Mouse (Mus musculus) embryo, embryonic 10.5 days (tissue): ENCODE measurements at regions not wholly inside any gene's neighbourhood (a gene's known extent, or its start where the extent isn't known, plus 50 kb on each side); places are given as distances from the start of the nearest gene placed in this dataset.

ENCODE experiments used
- DNase-seq: peaks from one replicate; pipeline ENCODE4 v3.0.0-alpha.2; 2015; ENCODE audit warnings: low spot score

GRCm38 (mm10) chr16:29871395-29871794 is 192.8 kb upstream of the Hes1 start:
- DNase-seq, result no peak

- DNase-seq, result peak; percentile 39
These were observed 188.0 kb upstream of the Hes1 start for GRCm38 (mm10) chr16:29876196-29876595.

GRCm38 (mm10) chr16:29877372-29878123 is 186.6 kb upstream of the Hes1 start:
- DNase-seq, result peak; percentile 38

- DNase-seq, result no peak
These were observed 184.5 kb upstream of the Hes1 start for GRCm38 (mm10) chr16:29879665-29880064.

GRCm38 (mm10) chr16:29881497-29881896 is 182.7 kb upstream of the Hes1 start:
- no peak for DNase-seq

GRCm38 (mm10) chr16:29882226-29882972 is 181.8 kb upstream of the Hes1 start:
- DNase-seq, result peak; percentile 43

- peak; percentile 72 for DNase-seq
These were observed 180.8 kb upstream of the Hes1 start for GRCm38 (mm10) chr16:29883252-29883992.

GRCm38 (mm10) chr16:29884899-29885298 is 179.3 kb upstream of the Hes1 start:
- DNase-seq, result no peak

- no peak for DNase-seq
These were observed 177.4 kb upstream of the Hes1 start for GRCm38 (mm10) chr16:29886755-29887154.

- DNase-seq, result peak; percentile 36
These were observed 174.8 kb upstream of the Hes1 start for GRCm38 (mm10) chr16:29889346-29889745.

- DNase-seq, result no peak
These were observed 172.7 kb upstream of the Hes1 start for GRCm38 (mm10) chr16:29891472-29891871.

- DNase-seq, result peak; percentile 81
These were observed 170.0 kb upstream of the Hes1 start for GRCm38 (mm10) chr16:29893871-29894828.

GRCm38 (mm10) chr16:29896393-29896792 is 167.8 kb upstream of the Hes1 start:
- no peak for DNase-seq

- no peak for DNase-seq
These were observed 160.7 kb upstream of the Hes1 start for GRCm38 (mm10) chr16:29903510-29903909.

GRCm38 (mm10) chr16:29904183-29904775 is 159.9 kb upstream of the Hes1 start:
- no peak for DNase-seq

GRCm38 (mm10) chr16:29907331-29907730 is 156.9 kb upstream of the Hes1 start:
- no peak for DNase-seq

- DNase-seq, result peak; percentile 36
These were observed 156.2 kb upstream of the Hes1 start for GRCm38 (mm10) chr16:29908031-29908430.

GRCm38 (mm10) chr16:29909923-29910465 is 154.2 kb upstream of the Hes1 start:
- no peak for DNase-seq

- DNase-seq, result no peak
These were observed 153.0 kb upstream of the Hes1 start for GRCm38 (mm10) chr16:29911164-29911571.

GRCm38 (mm10) chr16:29913357-29914010 is 150.7 kb upstream of the Hes1 start:
- no peak for DNase-seq
